Mouse (Mus musculus): ENCODE results near the gene Mif. TPM values are rescaled to one million over a fixed set of nuclear protein-coding genes. Genes with fewer than 3 reads are reported as not detected.

The Mif gene
- polyA plus RNA-seq, 1 experiment from 2014 or later = 3,631 TPM

DNA sequence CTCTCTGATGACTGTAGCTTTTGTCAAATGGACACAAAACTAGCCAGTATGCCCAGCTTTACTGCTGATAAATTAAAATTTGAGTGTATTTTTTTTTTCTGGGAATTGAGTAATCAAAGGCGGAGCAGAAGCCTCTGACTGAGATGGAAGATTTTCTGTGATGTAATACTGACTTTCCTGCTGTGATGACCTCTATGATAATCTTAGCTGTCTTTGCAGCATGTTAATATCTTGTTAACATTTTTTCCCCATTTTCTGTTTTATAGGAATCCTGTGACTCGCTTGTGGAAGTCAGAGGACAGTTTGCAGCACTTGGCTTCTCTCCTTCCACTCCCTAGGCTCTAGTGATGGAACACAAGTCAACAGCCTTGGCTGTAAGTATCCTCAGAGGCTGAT, 29.8 kb downstream of the Mif start:
- Histone ChIP-seq H3K9me3 (no peaks in the 10 kb centered on the region), H3K27me3 (ENCODE audit: poor library complexity, severe bottlenecking) (peaks cover 34% of the 10 kb centered on the region), H3K4me3 (no peak overlapping the region), H3K36me3 (replicated peaks) (no peaks in the 10 kb centered on the region), H3K4me1 (peaks cover 22% of the 10 kb centered on the region), H3K27ac (no peak overlapping the region)
- DNase-seq (ENCODE audit: extremely low spot score, low spot score) = no peak
- 83% methylated on average over 2 of the region's 2 CpGs for WGBS

DNA sequence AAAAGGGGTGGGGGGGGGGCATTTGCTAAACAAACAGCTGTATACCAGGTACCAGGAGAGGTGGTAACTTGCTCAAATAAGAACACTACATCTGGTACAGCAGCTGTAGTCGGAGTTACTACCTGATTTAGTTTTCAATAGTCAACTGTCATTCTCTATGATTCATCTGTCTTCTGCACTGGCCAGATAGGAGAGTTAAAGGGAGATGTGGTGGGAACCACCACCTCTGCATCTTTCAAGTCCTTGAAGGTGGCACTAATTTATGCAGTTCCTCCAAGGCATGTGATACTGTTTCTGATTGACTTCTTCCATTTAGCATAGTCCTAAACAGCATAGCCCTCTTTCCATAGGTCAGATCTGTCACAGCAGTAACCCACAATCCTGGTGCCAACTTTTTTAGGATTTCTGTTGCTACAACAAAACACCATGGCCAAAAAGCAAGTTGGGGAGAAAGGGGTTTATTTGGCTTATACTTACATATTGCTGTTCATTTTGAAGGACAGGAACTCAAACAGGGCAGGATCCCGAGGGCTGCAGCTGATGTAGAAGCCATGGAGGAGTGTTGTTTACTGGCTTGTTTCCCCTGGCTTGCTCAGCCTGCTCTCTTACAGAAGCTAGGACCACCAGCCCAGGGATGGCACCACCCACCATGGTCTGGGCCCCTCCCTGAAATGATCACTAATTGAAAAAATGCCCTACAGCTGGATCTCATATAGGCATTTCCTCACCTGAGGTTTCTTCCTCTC, 30.3 kb downstream of the Mif start:
- WGBS = 80% methylated on average over 2 of the region's 2 CpGs
- Histone ChIP-seq H3K4me1 (peaks cover 16% of the 10 kb centered on the region), H3K9me3 (no peaks in the 10 kb centered on the region), H3K27me3 (ENCODE audit: poor library complexity, severe bottlenecking) (peaks cover 28% of the 10 kb centered on the region), H3K27ac (no peak overlapping the region), H3K36me3 (replicated peaks) (no peaks in the 10 kb centered on the region), H3K4me3 (no peak overlapping the region)
- no peak for DNase-seq (ENCODE audit: extremely low spot score, low spot score)

DNA sequence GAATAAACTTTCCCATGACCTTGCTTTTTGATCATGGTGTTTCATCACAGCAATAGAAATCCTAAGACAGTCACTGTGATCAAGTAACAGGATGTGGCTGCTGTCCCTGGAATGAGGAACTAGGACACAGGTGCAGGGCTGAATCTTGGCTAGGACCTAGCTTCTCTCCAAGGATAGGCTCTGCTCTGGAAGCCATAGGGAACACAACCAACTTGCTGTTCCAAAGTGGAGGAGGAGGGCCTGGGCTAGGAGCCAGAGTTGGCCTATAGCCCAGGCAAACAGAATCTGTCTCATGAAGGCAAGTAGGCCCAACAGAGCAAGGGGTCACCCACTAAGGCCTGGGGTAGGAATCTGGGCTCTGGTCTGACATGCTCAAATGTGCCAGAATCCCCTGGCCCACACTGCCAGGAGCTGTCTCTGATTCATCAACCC, 31.5 kb downstream of the Mif start:
- H3K4me1 ChIP-seq = peaks cover 5% of the 10 kb centered on the region

DNA sequence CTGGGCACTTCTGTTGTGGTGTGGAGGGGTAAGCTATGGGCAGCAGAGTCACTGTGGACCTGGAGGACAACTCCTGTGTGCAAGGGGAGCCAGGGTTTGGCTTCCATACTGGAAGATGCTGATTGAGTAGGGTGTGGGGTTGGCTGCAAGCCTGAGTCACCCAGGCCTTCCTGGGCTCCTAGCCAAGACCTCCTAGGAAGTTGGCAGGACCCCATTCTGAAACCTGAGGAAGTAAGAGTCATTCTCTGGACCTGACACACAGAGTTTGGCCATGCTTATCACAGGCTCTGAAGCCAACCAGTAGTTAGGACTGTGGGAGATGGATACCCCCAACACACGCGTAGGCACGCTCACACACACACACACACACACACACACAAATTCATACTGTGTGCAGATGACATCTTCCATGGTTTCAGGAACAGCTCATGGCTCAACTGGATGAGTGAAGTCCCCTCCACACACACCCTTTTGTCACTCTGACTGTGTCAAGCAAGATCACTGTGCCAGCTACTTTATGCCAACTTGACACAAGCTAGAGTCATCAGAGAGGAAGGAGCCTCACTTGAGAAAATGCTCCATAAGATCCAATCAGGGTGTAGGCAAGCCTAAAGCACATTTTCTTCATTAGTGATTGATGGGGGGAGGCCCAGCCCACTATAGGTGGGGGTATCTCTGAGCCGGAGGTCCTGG, 32.2 kb downstream of the Mif start:
- peaks cover 9% of the 10 kb centered on the region for H3K27me3 ChIP-seq (ENCODE audit: poor library complexity, severe bottlenecking)
- H3K9me3 ChIP-seq = peaks cover 8% of the 10 kb centered on the region; the same call in 1 of the 2 replicates
- no peaks in the 10 kb centered on the region for H3K4me1 ChIP-seq
- 95% methylated on average over 4 of the region's 4 CpGs for WGBS
- no peaks in the 10 kb centered on the region for H3K36me3 ChIP-seq (replicated peaks)
- H3K27ac ChIP-seq = no peak overlapping the region
- H3K4me3 ChIP-seq = no peak overlapping the region
- no peak for DNase-seq (ENCODE audit: extremely low spot score, low spot score)

More for the DNA sequence above, 31.5 kb downstream of the Mif start:
- DNase-seq (ENCODE audit: extremely low spot score, low spot score) = no peak
- Histone ChIP-seq H3K9me3 (peaks cover under 1% of the 10 kb centered on the region; the same call in 1 of the 2 replicates), H3K27me3 (ENCODE audit: poor library complexity, severe bottlenecking) (peaks cover 17% of the 10 kb centered on the region), H3K27ac (no peak overlapping the region), H3K4me3 (no peak overlapping the region), H3K36me3 (replicated peaks) (no peaks in the 10 kb centered on the region)

DNA sequence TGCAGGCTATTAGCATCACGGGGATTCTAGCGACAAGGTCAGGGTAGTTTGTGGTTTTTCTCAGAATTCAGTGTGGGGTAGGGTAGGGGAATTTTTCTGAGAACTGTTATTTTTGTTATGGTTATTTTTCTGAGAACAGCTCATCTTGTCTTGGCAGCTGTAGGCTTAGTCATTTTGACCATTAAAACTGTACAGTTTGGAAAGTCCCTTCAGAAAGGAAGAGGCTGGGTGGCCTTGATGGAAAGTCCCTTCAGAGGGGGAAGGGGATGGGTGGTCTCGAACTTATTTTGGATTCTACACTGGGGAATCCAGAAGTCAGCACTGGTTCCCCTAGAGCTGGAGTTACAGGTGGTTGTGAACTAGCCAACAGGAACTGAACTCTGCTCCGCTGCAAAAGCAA, 35.5 kb downstream of the Mif start:
- H3K36me3 ChIP-seq (replicated peaks) = no peaks in the 10 kb centered on the region
- H3K27ac ChIP-seq = no peak overlapping the region
- no peak overlapping the region for H3K4me3 ChIP-seq
- H3K4me1 ChIP-seq = no peaks in the 10 kb centered on the region
- H3K9me3 ChIP-seq = peaks cover 8% of the 10 kb centered on the region; the same call in 1 of the 2 replicates
- DNase-seq (ENCODE audit: extremely low spot score, low spot score) = no peak
- H3K27me3 ChIP-seq (ENCODE audit: poor library complexity, severe bottlenecking) = no peaks in the 10 kb centered on the region
- 90% methylated on average over 4 of the region's 4 CpGs for WGBS

DNA sequence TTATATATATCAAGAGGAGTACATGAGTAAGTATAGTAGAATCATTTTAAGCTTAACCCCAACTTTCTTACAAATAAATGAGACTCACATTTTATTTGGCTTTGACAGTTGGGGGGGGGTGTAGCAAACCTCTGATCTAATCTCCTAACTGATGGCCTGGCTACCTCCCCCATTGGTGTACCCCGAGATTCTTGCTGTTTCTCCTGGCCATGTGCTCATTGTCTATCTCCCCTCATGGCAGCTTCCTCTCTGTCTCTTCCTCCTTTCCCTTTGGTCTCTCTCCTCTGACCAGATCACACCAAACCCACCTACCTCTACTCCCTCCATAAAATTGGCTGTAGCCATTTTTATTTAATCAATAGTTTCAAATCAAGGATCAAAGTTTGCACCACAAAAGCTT, 36.3 kb downstream of the Mif start:
- Histone ChIP-seq H3K4me1 (no peaks in the 10 kb centered on the region), H3K27me3 (ENCODE audit: poor library complexity, severe bottlenecking) (no peaks in the 10 kb centered on the region), H3K36me3 (replicated peaks) (no peaks in the 10 kb centered on the region), H3K4me3 (no peak overlapping the region), H3K9me3 (peaks cover 8% of the 10 kb centered on the region; the same call in 1 of the 2 replicates), H3K27ac (no peak overlapping the region)
- DNase-seq (ENCODE audit: extremely low spot score, low spot score) = no peak
- WGBS = 96% methylated on average over 1 of the region's 1 CpGs

DNA sequence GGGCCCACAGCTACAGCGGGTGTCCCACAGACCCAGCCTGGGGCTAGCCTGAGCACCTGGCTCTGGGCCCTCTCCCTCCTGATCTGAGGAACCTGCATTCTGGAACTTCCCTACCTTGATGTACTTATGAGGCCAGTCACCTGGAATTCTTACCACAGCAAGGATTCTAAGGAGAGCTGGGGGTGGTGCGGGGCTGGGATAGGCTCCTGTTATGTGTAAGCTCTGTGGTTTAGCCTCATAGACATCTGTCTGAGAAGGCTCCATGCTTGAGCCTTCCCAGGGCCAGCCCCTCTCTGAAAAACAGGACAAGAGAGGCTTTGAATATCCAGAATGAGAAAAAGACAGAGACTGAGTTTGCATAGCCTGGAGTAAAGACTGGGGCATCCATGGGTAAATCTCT, 37.6 kb downstream of the Mif start, which contains the start of gene Gstt4:
Gene Gstt4 (minus strand): TSS at position 101 of the 400 bp plus-strand sequence.
- Histone ChIP-seq H3K9me3 (peaks cover 8% of the 10 kb centered on the region; the same call in 1 of the 2 replicates), H3K27me3 (ENCODE audit: poor library complexity, severe bottlenecking) (no peaks in the 10 kb centered on the region), H3K36me3 (replicated peaks) (no peaks in the 10 kb centered on the region), H3K4me3 (no peak within 1 kb of the TSS), H3K4me1 (no peaks in the 10 kb centered on the region), H3K27ac (no peak within 1 kb of the TSS)
- DNase-seq (ENCODE audit: extremely low spot score, low spot score) = no peak
- WGBS = 93% methylated on average over 2 of the region's 2 CpGs

DNA sequence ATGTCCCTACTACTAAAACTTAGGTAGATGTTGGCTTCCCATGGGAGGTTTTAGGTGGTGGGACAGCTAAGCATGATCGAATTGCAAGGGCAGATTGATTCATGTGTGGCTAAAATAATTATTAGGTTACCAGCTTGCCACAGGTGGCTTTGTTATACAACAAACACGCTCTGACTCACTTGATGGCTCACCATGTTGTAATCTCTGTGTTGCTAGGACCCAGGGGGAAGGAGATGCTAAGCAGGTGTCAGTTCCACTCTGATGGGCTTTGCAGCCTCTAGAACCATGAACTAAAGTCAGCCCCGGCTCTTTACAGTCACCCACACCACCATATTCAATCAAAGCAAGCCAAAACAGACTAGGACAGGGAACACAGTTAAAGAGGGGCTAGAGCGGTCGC, 40.2 kb downstream of the Mif start:
- H3K4me1 ChIP-seq = no peaks in the 10 kb centered on the region
- WGBS = 91% methylated on average over 5 of the region's 5 CpGs
- no peaks in the 10 kb centered on the region for H3K27me3 ChIP-seq (ENCODE audit: poor library complexity, severe bottlenecking)
- H3K9me3 ChIP-seq = peaks cover 8% of the 10 kb centered on the region; the same call in 1 of the 2 replicates
- H3K4me3 ChIP-seq = no peak overlapping the region
- no peaks in the 10 kb centered on the region for H3K36me3 ChIP-seq (replicated peaks)
- DNase-seq (ENCODE audit: extremely low spot score, low spot score) = no peak
- no peak overlapping the region for H3K27ac ChIP-seq

DNA sequence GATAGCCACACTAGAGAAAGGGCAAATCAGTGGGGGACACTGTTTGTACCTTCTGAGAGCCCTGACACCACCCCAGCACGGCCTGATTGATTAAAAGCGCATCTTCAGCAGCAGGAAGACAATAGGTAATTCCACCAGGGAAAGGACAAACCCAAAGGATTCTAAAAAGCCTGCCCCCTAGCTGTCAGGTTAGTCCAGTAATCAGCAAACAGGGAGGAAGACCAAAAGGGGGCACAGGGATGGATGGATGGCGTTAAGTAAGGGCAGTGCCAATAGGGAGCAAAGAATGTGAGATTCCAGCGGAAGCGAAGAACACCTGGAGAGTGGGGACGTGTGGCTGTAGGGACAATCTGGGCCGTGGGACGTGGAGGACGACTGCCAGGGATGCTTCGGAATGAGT, 41.4 kb downstream of the Mif start:
- Histone ChIP-seq H3K36me3 (replicated peaks) (no peaks in the 10 kb centered on the region), H3K4me1 (no peaks in the 10 kb centered on the region), H3K27me3 (ENCODE audit: poor library complexity, severe bottlenecking) (no peaks in the 10 kb centered on the region), H3K9me3 (peaks cover 8% of the 10 kb centered on the region; the same call in 1 of the 2 replicates), H3K4me3 (no peak overlapping the region), H3K27ac (no peak overlapping the region)
- DNase-seq (ENCODE audit: extremely low spot score, low spot score) = no peak
- WGBS = 58% methylated on average over 10 of the region's 10 CpGs

Other genes with a start within 250 kb of the Mif start
- 0.99 and 1.0 TPM in 2 replicates for gene Susd2, start 216.2 kb downstream of the Mif start, polyA plus RNA-seq (2016; fragmentation: Nextera tagmentation; extraction: Ambion mirVana)
- gene Cabin1, start 95.9 kb downstream of the Mif start, polyA plus RNA-seq (2016; fragmentation: Nextera tagmentation; extraction: Ambion mirVana) = 34.6 and 36.6 TPM in 2 replicates
- 95.4 and 99.6 TPM in 2 replicates for gene Ddt, start 86.8 kb downstream of the Mif start, polyA plus RNA-seq (2016; fragmentation: Nextera tagmentation; extraction: Ambion mirVana)
- gene Gm20441, start 79.3 kb downstream of the Mif start, polyA plus RNA-seq (2016; fragmentation: Nextera tagmentation; extraction: Ambion mirVana) = not detected in 2 replicates
- gene Gstt3, start 78.8 kb downstream of the Mif start, polyA plus RNA-seq (2016; fragmentation: Nextera tagmentation; extraction: Ambion mirVana) = 1.1 and 1.9 TPM in 2 replicates
- gene Gstt1, start 61.7 kb downstream of the Mif start, polyA plus RNA-seq (2016; fragmentation: Nextera tagmentation; extraction: Ambion mirVana) = 3.8 and 4.4 TPM in 2 replicates
- not detected in 2 replicates for gene Gstt4, start 37.7 kb downstream of the Mif start, polyA plus RNA-seq (2016; fragmentation: Nextera tagmentation; extraction: Ambion mirVana)
- gene Gstt2, start 22.8 kb downstream of the Mif start, polyA plus RNA-seq (2016; fragmentation: Nextera tagmentation; extraction: Ambion mirVana) = 7.3 and 8.3 TPM in 2 replicates
- 1.8 and 2.4 TPM in 2 replicates for gene Derl3, start 33.2 kb upstream of the Mif start, polyA plus RNA-seq (2016; fragmentation: Nextera tagmentation; extraction: Ambion mirVana)
- 275 and 283 TPM in 2 replicates for gene Smarcb1, start 61.4 kb upstream of the Mif start, polyA plus RNA-seq (2016; fragmentation: Nextera tagmentation; extraction: Ambion mirVana)
- 8.8 and 10.7 TPM in 2 replicates for gene Chchd10, start 72.9 kb upstream of the Mif start, polyA plus RNA-seq (2016; fragmentation: Nextera tagmentation; extraction: Ambion mirVana)
- gene Mmp11, start 76.3 kb upstream of the Mif start, polyA plus RNA-seq (2016; fragmentation: Nextera tagmentation; extraction: Ambion mirVana) = 22.5 and 24.6 TPM in 2 replicates
- gene Gm867, start 80.4 kb upstream of the Mif start, polyA plus RNA-seq (2016; fragmentation: Nextera tagmentation; extraction: Ambion mirVana) = 0.26 TPM in 1 of 2 replicates, not detected in the other
- gene Vpreb3, start 82.8 kb upstream of the Mif start, polyA plus RNA-seq (2016; fragmentation: Nextera tagmentation; extraction: Ambion mirVana) = 0.48 and 0.63 TPM in 2 replicates
- gene Gm5134, start 94.3 kb upstream of the Mif start, polyA plus RNA-seq (2016; fragmentation: Nextera tagmentation; extraction: Ambion mirVana) = 0.12 and 0.19 TPM in 2 replicates
- 35.5 and 38.1 TPM in 2 replicates for gene Zfp280b, start 172.4 kb upstream of the Mif start, polyA plus RNA-seq (2016; fragmentation: Nextera tagmentation; extraction: Ambion mirVana)